Mouse (Mus musculus): ENCODE measurements around the gene Ifi27l2a. TPM values are rescaled to one million over a fixed set of nuclear protein-coding genes. Genes with fewer than 3 reads are reported as not detected.
"Not testable (repeated sequence)": the region's sequence is repeated elsewhere in the genome, so short reads cannot be mapped to it uniquely, and the experiment has no call there.

Gene Ifi27l2a
- 10 to 100 TPM; 10.1 to 11.7 TPM for total RNA-seq (2021)
- long read RNA-seq, experiment 1, transcript Ifi27l2a-201 (4 exons, 463 nt): major isoform, 6 of 7 reads
- long read RNA-seq, experiment 1, partial matches to known transcripts: 0 of 7 reads
- long read RNA-seq, experiment 1, other reads (novel, unspliced or antisense): 1 of 7 reads
- long read RNA-seq, experiment 2, transcript Ifi27l2a-201 (4 exons, 463 nt): major isoform, 5 of 7 reads
- long read RNA-seq, experiment 2, partial matches to known transcripts: 1 of 7 reads
- long read RNA-seq, experiment 2, other reads (novel, unspliced or antisense): 1 of 7 reads

DNA sequence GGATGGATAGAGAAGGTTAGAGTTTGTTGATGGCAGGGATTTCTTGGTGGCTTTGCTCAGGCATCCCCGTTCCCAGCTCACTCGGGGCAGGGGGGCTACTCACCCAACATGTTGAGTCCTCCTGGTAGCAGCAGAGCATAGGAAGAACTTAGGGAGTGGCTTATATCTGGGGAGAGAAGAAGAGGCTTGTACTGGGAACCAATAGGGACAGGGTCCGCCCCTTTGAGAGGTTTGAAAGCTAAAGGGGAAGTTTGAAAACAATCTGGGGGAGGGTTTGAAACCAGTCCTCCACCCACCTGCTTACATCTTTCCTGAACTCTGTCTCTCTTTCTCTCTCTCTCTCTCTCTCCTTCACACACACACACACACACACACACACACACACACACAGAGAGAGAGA is at the start of gene Ifi27l2a:
Ifi27l2a (minus strand) TSS at position 157 of the 400 bp plus-strand sequence.
- DNase-seq (ENCODE audit: low spot score in 2 of 2): no peak

GRCm38 (mm10) chr12:103492767-103493166 is 49.3 kb upstream of the Ifi27l2a start:
- DNase-seq (ENCODE audit: low spot score in 2 of 2): peak in 1 of 2 experiments; percentile 48

GRCm38 (mm10) chr12:103491091-103491730 is 47.7 kb upstream of the Ifi27l2a start:
- no peak for DNase-seq (ENCODE audit: low spot score in 2 of 2)

- DNase-seq (ENCODE audit: low spot score in 2 of 2): no peak
Observed at GRCm38 (mm10) chr12:103487750-103488149, 44.3 kb upstream of the Ifi27l2a start.

DNA sequence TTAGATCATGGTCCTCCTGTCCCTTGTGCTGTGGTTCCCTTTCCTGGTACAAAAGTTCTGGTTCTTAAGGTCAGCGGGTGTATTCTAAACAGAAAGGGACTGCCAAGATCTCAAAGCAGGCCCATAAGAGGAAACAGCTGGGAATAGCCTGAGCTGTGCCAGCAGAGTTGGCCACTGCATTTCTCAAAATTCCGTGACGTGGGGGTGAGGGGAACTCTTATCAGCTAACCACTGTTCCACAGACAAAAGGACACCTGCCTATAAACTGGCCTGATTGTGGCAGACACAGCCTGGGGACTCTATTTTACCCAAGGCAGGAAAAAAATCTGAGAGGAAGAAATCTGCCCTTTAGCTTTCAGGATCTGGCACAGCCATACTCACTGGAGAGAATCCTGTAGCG is 43.8 kb upstream of the Ifi27l2a start:
- no peak for DNase-seq (ENCODE audit: low spot score in 2 of 2)

- DNase-seq (ENCODE audit: low spot score in 2 of 2): no peak
Observed at GRCm38 (mm10) chr12:103486726-103487125, 43.2 kb upstream of the Ifi27l2a start.

DNA sequence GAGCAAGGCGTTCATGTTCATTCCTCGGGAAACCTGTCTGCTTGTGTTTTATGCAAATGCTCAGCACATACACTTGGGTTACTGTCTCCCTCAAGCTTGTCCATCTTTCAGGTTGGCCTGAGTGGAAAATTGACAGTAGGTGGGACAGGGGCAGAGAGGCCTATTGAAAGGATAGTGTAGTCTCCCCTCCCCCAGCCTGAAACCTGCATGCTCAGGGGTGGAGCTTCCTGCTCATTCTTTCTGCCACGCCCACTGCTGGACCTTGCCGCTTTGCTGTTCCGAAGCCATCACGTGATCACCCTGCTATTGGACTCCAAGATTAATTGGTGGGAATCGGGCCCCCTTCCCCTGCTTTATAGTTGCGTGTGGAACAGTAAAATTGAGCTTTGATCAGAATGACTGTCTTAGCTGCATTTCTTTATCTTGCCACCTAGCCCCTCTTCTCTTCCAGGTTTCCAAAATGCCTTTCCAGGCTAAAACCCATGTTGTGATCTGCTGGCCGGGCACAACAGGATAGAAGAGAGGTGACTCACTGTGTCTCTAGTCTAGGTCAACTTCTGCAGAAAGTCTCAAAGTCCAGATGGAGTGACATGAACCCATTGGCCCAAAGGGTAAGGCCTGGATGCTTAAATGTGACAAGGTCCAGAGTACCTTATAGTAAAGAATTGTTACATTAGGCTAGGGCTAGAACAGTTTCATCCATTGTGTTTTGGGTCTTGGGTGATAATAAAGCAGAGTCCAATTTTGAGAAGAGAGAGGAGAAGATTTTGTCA is 40.9 kb upstream of the Ifi27l2a start:
- not testable (repeated sequence) for DNase-seq (ENCODE audit: low spot score in 2 of 2)

DNA sequence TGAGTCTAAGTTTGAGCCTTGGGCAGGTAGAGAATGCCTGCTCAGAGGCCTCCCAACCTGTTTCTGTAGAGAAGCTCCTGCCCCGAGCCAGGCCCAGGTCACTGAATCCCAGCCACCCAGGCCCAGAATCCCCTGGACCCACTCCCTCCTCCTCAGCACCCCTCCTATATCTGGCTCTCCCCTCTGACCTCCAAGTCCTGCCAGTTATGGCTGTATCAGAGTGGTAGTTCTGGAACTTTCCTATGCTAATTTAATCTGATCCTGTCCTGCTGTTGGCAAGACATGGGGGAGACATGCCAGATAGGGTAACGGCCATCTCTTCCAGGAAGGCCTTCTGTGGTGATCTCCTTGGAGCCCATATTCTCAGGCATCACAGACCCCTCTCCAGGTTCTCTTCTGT is 39.3 kb upstream of the Ifi27l2a start:
- DNase-seq (ENCODE audit: low spot score in 2 of 2): no peak

DNA sequence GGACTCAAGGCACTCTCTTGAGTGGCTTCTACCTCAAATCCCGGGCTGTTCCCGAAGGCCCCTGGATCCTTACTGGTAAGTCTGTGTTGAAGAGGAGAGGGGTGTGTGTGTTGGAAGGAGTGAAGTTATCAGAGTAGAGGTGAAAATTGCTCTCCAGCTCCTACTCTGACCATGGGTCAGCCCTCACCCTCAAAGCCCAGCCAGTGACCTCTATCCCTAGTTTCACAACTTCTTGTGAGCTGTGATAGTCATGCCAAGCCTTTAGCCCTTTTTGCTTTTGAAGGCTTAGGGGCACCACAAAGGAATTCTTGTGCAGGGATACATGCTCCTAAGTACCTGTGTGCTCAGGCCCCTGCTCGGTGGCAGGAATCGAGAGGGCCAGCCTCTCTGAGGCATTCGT is 38.2 kb upstream of the Ifi27l2a start:
- no peak for DNase-seq (ENCODE audit: low spot score in 2 of 2)

DNA sequence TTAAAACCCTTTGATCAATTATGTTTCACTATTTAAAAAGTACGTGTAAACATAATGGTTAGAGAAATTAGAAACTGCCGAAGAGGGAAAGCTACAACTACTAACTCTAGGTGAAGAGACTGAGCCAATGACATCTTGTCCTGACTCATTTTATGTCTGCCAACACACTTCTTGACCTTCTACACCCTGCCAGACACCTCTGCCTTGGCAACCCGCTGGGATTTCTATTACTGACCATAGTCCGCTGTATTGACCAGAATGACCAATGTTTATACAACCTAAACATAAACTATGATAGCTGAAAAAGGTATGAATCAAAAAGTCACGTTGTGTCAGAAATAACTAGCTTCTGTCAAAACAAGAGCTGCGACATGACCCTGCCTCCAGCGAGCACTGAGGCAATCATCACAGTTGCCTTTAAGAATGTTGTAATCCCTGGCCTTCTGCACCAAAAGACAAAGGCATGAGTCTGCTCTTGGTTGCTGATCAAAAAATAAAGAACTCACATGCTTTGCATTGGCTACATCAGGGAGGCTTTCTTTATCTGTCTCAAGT is 34.1 kb upstream of the Ifi27l2a start:
- no peak for DNase-seq (ENCODE audit: low spot score in 2 of 2)

GRCm38 (mm10) chr12:103476779-103477389 is 33.4 kb upstream of the Ifi27l2a start:
- no peak for DNase-seq (ENCODE audit: low spot score in 2 of 2)

DNA sequence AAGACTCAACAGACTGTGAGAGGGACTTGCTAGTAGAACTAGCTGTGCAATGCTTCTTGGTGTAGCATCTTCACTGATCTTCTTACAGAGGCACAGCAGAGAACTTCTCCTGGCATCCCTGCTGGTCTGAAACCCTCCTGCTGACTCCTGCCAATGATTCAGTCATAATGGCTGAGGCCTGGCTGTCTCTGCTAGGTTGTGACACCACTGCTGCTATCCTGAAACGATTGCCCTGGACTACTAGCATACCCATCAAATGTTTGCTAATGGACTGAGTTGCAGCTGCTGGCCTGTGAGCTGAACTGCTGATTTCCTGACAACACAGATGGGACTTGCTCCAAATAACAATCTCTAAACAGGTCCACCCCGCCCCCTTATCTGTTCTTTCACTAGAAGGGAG is 31.0 kb upstream of the Ifi27l2a start:
- DNase-seq (ENCODE audit: low spot score in 2 of 2): no peak

DNA sequence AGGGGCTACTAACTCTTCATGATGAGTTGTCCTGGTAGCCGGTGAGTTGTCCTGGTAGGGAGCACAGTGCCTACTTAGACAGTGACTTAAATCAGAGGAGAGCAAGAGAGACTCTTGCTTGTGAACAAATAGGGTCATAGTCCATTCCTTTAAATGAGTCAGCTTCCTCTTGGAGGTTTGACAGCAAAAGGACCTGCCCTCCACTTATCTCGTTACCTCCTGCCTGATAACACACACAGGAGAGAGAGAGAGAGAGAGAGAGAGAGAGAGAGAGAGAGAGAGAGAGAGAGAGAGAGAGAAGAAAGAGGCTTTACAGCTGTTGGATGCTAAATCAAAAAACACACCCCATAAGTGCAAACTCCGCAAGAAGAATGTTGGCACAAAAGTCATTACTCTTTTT is 13.7 kb upstream of the Ifi27l2a start, which contains the start of gene Ifi27l2b:
Ifi27l2b (minus strand) TSS at position 84 of the 400 bp plus-strand sequence.
- DNase-seq (ENCODE audit: low spot score in 2 of 2): no peak

DNA sequence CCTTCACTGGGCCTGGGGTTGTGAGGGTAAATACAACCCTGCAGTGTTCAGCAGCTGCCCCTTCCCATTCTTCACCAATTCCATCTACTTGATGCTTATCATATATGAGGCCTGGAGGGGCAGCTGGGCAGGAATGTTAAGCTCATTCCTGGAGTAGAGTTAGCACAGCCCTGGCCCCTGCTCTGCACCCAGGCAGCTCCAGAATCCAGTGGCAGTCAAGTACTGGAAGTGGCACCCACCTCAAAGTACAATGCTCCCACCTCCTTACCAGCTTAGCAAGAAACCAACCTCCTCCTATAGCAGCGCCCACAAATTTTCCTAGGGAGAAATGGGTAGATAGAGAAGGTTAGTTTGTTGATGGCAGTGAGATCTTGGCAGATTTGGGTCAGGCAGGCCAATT is 13.2 kb upstream of the Ifi27l2a start:
- DNase-seq (ENCODE audit: low spot score in 2 of 2): not testable (repeated sequence)

GRCm38 (mm10) chr12:103453361-103453760 is 9.9 kb upstream of the Ifi27l2a start:
- no peak for DNase-seq (ENCODE audit: low spot score in 2 of 2)

DNA sequence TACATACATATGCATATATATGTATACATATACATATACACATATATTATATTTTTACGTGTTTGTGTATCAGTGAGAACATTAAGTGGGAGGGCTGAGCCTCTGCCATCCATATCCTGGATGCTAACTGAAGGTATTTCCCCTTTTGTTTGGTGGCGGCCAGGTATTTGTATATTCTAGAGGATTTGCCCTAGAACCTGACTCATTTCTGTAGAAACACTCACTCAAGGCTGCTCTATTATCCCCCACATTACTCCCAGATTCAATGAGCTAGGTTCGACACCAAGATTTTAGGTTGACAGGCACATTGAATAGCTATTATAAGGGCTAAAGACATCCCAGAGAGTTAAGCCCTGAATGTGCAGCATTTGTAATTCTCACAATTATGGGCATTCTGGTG is 1.6 kb upstream of the Ifi27l2a start:
- no peak for DNase-seq (ENCODE audit: low spot score in 2 of 2)

DNA sequence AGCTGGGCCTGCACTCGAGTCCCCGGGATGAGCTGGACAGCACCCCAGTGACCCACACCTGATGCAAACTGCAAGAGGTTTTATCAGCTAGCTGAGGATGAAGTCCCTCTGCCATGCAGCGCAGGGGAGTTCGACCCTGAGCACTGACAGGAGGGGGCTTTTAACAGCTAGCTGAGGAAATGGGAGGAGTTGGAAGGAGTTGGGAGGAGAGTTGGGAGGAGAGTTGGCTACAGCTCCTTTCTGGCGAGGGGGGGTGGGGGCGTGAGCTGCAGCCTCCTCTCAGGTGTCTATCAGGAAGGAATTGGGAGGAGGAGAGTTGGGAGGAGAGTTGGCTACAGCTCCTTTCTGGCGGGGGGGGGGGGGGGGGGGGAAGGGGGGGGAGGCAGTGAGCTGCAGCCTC is 781 bp upstream of the Ifi27l2a start:
- not testable (repeated sequence) for DNase-seq (ENCODE audit: low spot score in 2 of 2)

DNA sequence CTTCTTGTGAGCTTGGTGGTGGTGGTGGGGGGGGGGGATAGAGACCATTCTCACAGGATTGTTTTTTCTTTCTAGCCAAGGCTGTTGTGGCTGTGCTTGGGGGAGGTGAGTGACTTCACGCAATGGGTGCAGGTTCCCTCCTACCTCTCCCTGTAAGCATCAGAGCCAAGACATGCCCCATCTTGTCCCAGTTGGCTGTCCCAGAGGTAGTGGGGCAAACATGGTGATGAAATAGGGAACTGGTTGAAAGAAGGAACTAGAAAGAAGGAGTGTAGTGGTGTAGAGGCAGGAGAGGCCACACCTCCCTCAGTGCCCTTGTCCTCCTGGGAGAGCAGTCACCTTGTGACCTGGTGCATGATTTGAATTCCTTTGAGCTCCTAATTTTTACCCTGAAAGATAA is 5.9 kb downstream of the Ifi27l2a start:
- DNase-seq (ENCODE audit: low spot score in 2 of 2): no peak

- no peak for DNase-seq (ENCODE audit: low spot score in 2 of 2)
Observed at GRCm38 (mm10) chr12:103434861-103435260, 8.6 kb downstream of the Ifi27l2a start.

DNA sequence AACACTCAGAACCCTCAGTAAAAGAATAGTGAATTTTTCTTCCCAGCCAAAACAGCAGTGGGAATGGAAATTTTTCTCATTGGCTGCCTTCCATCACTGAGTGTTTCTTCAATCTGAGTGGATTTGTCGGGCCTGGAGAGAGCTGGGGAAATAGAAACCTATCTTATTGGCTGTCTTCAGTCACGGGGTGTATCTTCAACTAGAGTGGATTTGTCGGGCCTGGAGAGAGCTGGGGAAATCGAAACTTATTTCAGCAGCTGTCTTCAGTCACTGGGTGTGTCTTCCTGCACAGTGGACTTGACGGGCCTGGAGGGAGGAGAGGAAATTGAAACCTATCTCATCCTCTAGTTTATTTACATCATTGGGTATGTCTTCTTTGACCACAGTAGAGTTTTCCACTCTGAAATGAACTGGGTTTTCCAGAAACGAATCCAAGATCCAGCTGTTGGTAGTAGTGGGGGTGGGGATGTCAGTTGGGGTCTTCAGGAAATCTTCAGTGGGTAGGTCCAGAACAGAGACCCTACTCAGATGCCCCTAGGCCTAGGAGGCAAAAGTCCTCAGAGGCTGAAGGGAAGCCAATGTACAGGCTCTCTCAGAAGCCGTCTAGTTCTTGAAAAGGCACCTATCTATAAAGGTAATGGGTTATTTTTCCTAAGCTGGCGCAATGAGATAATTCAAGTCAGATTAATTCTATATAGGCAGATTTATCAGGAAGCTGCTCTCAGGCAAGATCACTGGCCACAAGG is 9.3 kb downstream of the Ifi27l2a start, which contains the start of gene Ifi27:
Ifi27 (plus strand) TSS at position 226 of the 746 bp plus-strand sequence.
- peak; percentile 22 to 29 for DNase-seq (ENCODE audit: low spot score in 2 of 2)

Measured in adrenal gland, postnatal 4 days (tissue).